Mouse (Mus musculus) CD4-positive, CD25-positive, alpha-beta regulatory T cell, adult 4 months (primary cell): ENCODE measurements around the gene Nudt8. TPM values are rescaled to one million over a fixed set of nuclear protein-coding genes. Genes with fewer than 3 reads are reported as not detected.

Experiments
- polyA plus RNA-seq, 2 experiments: library from polyadenylated mRNA; unstranded; fragments of 100-300 nt; shearing (Covaris generic); gene quantifications; one replicate each; pipeline ENCODE4 v1.2.1; 2017

Gene Nudt8
- polyA plus RNA-seq, 2 experiments from 2014 or later, result 10.7 to 15.2 TPM

Other genes starting within 250 kb of the Nudt8 start
- 10 to 100 TPM; 33.1 to 38.4 TPM for gene Kmt5b, start 233.2 kb upstream of the Nudt8 start, polyA plus RNA-seq
- gene Chka, start 148.8 kb upstream of the Nudt8 start, polyA plus RNA-seq, result 1 to 10 TPM; 2.5 to 3.7 TPM
- 100 to 1,000 TPM in 1 of 2 experiments, 10 to 100 TPM in 1; 51.3 to 100 TPM for gene Tcirg1, start 93.4 kb upstream of the Nudt8 start, polyA plus RNA-seq
- 100 to 1,000 TPM; 219 to 234 TPM for gene Ndufs8, start 87.8 kb upstream of the Nudt8 start, polyA plus RNA-seq
- gene Aldh3b1, start 70.8 kb upstream of the Nudt8 start, polyA plus RNA-seq, result under 1 TPM in 1 of 2 experiments, not detected in 1; 0.85 TPM
- 10 to 100 TPM; 20.8 to 54.2 TPM for gene Unc93b1, start 65.4 kb upstream of the Nudt8 start, polyA plus RNA-seq
- not detected for gene Aldh3b3, start 41.9 kb upstream of the Nudt8 start, polyA plus RNA-seq
- gene Aldh3b2, start 28.3 kb upstream of the Nudt8 start, polyA plus RNA-seq, result not detected
- gene Acy3, start 14.0 kb upstream of the Nudt8 start, polyA plus RNA-seq, result 1 to 10 TPM in 1 of 2 experiments, not detected in 1; 1.5 TPM
- gene Tbx10, start 7.8 kb upstream of the Nudt8 start, polyA plus RNA-seq, result not detected
- gene Gm49405, start within 50 bp of the Nudt8 start, polyA plus RNA-seq, result under 1 TPM; 0.78 to 0.96 TPM
- gene Doc2g, start 2.7 kb downstream of the Nudt8 start, polyA plus RNA-seq, result 1 to 10 TPM; 1.1 to 2.1 TPM
- 100 to 1,000 TPM; 109 to 164 TPM for gene Ndufv1, start 12.2 kb downstream of the Nudt8 start, polyA plus RNA-seq
- 100 to 1,000 TPM; 543 to 655 TPM for gene Gstp1, start 37.4 kb downstream of the Nudt8 start, polyA plus RNA-seq
- gene Gstp2, start 45.4 kb downstream of the Nudt8 start, polyA plus RNA-seq, result 1 to 10 TPM; 4.2 to 5.3 TPM
- 100 to 1,000 TPM; 158 to 206 TPM for gene Gstp3, start 59.0 kb downstream of the Nudt8 start, polyA plus RNA-seq
- not detected for gene Cabp2, start 81.0 kb downstream of the Nudt8 start, polyA plus RNA-seq
- gene Cdk2ap2, start 96.6 kb downstream of the Nudt8 start, polyA plus RNA-seq, result 100 to 1,000 TPM; 328 to 403 TPM
- gene Pitpnm1, start 99.4 kb downstream of the Nudt8 start, polyA plus RNA-seq, result 100 to 1,000 TPM in 1 of 2 experiments, 10 to 100 TPM in 1; 98.7 to 113 TPM
- gene Aip, start 125.3 kb downstream of the Nudt8 start, polyA plus RNA-seq, result 100 to 1,000 TPM; 179 to 208 TPM
- gene Gpr152, start 139.2 kb downstream of the Nudt8 start, polyA plus RNA-seq, result under 1 TPM in 1 of 2 experiments, not detected in 1; 0.29 TPM
- gene Cabp4, start 143.5 kb downstream of the Nudt8 start, polyA plus RNA-seq, result under 1 TPM; 0.79 to 0.92 TPM
- 100 to 1,000 TPM; 236 to 310 TPM for gene Coro1b, start 148.0 kb downstream of the Nudt8 start, polyA plus RNA-seq
- gene Ptprcap, start 153.0 kb downstream of the Nudt8 start, polyA plus RNA-seq, result 100 to 1,000 TPM; 836 to 870 TPM
- 10 to 100 TPM; 31.7 to 39.0 TPM for gene Rps6kb2, start 162.8 kb downstream of the Nudt8 start, polyA plus RNA-seq
- 10 to 100 TPM in 1 of 2 experiments, 1 to 10 TPM in 1; 9.4 to 11.9 TPM for gene Carns1, start 174.9 kb downstream of the Nudt8 start, polyA plus RNA-seq
- 100 to 1,000 TPM; 594 to 924 TPM for gene Tbc1d10c, start 190.7 kb downstream of the Nudt8 start, polyA plus RNA-seq
- gene Ppp1ca, start 191.5 kb downstream of the Nudt8 start, polyA plus RNA-seq, result 100 to 1,000 TPM; 835 to 936 TPM
- 10 to 100 TPM; 63.6 to 83.6 TPM for gene Rad9a, start 201.1 kb downstream of the Nudt8 start, polyA plus RNA-seq
- 10 to 100 TPM; 35.0 to 46.5 TPM for gene Clcf1, start 213.7 kb downstream of the Nudt8 start, polyA plus RNA-seq
- not detected for gene AC109138.7, start 213.8 kb downstream of the Nudt8 start, polyA plus RNA-seq
- gene Pold4, start 231.3 kb downstream of the Nudt8 start, polyA plus RNA-seq, result 100 to 1,000 TPM; 117 to 127 TPM